Mouse (Mus musculus): Measurements from ENCODE around the gene Rrp1. TPM values are rescaled to one million over a fixed set of nuclear protein-coding genes. Genes with fewer than 3 reads are reported as not detected.

The Rrp1 gene
- total and polyA plus RNA-seq, 3 experiments: 273 to 417 TPM; not detected in 1

- H3K36me3 ChIP-seq (ENCODE audit: control insufficient read depth in 1 of 2, insufficient read depth in 2 of 2, low read length in 2 of 2): peaks cover under 1 to 6% of the 10 kb centered on the region in 2 experiments; a peak in 3 of 4 replicates
- no peak for DNase-seq (ENCODE audit: low read depth, low spot score)
- peaks cover 0 to 18% of the 10 kb centered on the region in 2 experiments; a peak in 2 of 4 replicates for H3K4me1 ChIP-seq (ENCODE audit: control insufficient read depth in 1 of 2, insufficient read depth in 2 of 2, low read length in 2 of 2)
- H3K27me3 ChIP-seq (ENCODE audit: control insufficient read depth in 1 of 2, insufficient read depth in 2 of 2, low read length in 2 of 2): peaks cover 0 to 2% of the 10 kb centered on the region in 2 experiments; a peak in 1 of 4 replicates
- TF ChIP-seq GATA1 (IDR thresholded peaks at IDR 0.05; ENCODE audit: low read depth, low read length): no peak
- TF ChIP-seq TCF12 (IDR thresholded peaks at IDR 0.05; ENCODE audit: low read depth, low read length): no peak
- no peak for TF ChIP-seq E2F4 (IDR thresholded peaks at IDR 0.05; ENCODE audit: borderline replicate concordance, low read depth, low read length)
- TF ChIP-seq POLR2A (IDR thresholded peaks at IDR 0.05; ENCODE audit: control insufficient read depth in 1 of 2, insufficient read depth in 1 of 2, low read depth in 1 of 2, low read length in 2 of 2, poor library complexity in 1 of 2): no peak
- no peak for TF ChIP-seq KAT2A (conservative IDR thresholded peaks at IDR 0.05; ENCODE audit: low read depth, low read length)
- no peak for TF ChIP-seq MEF2A (IDR thresholded peaks at IDR 0.05; ENCODE audit: extremely low read depth, insufficient replicate concordance, low read depth, low read length, poor library complexity, severe bottlenecking)
- TF ChIP-seq POLR2AphosphoS5 (IDR thresholded peaks at IDR 0.05; ENCODE audit: borderline replicate concordance, low read depth, low read length): no peak
- no peak for TF ChIP-seq CHD1 (IDR thresholded peaks at IDR 0.05; ENCODE audit: low read depth, low read length)
- no peaks in the 10 kb centered on the region for H3K9me3 ChIP-seq (replicated peaks; ENCODE audit: insufficient read depth, low read length)
- H3K79me2 ChIP-seq (ENCODE audit: control insufficient read depth, insufficient read depth, low read length, poor library complexity): no peaks in the 10 kb centered on the region
- H3K9ac ChIP-seq (ENCODE audit: control insufficient read depth, low read depth, low read length, poor library complexity, severe bottlenecking): no peak overlapping the region
- no peak overlapping the region for H3K27ac ChIP-seq (ENCODE audit: control insufficient read depth, low read depth, low read length)
- H3K4me3 ChIP-seq (ENCODE audit: control insufficient read depth in 1 of 2, insufficient read depth in 1 of 2, low read depth in 2 of 2, low read length in 2 of 2): no peak overlapping the region
Measured at GRCm38 (mm10) chr10:78395377-78395776, 17.5 kb downstream of the Rrp1 start.

GRCm38 (mm10) chr10:78392072-78392471 is 20.8 kb downstream of the Rrp1 start:
- peak; percentile 84 for DNase-seq (ENCODE audit: low read depth, low spot score)
- H3K9ac ChIP-seq (ENCODE audit: control insufficient read depth, low read depth, low read length, poor library complexity, severe bottlenecking): no peak overlapping the region
- H3K4me3 ChIP-seq (ENCODE audit: control insufficient read depth in 1 of 2, insufficient read depth in 1 of 2, low read depth in 2 of 2, low read length in 2 of 2): peak overlapping the region; percentile 9 to 28; a peak in 2 of 4 replicates
- H3K79me2 ChIP-seq (ENCODE audit: control insufficient read depth, insufficient read depth, low read length, poor library complexity): no peaks in the 10 kb centered on the region
- H3K36me3 ChIP-seq (ENCODE audit: control insufficient read depth in 1 of 2, insufficient read depth in 2 of 2, low read length in 2 of 2): no peaks in the 10 kb centered on the region
- no peaks in the 10 kb centered on the region for H3K9me3 ChIP-seq (replicated peaks; ENCODE audit: insufficient read depth, low read length)
- 0 out of 4 replicates have a peak, but pooled peaks cover 0 to 8% of the 10 kb centered on the region in 2 experiments for H3K4me1 ChIP-seq (ENCODE audit: control insufficient read depth in 1 of 2, insufficient read depth in 2 of 2, low read length in 2 of 2)
- no peak for TF ChIP-seq ZKSCAN1 (IDR thresholded peaks at IDR 0.05; ENCODE audit: low read depth, low read length)
- no peak for TF ChIP-seq MEF2A (IDR thresholded peaks at IDR 0.05; ENCODE audit: extremely low read depth, insufficient replicate concordance, low read depth, low read length, poor library complexity, severe bottlenecking)
- TF ChIP-seq GATA1 (IDR thresholded peaks at IDR 0.05; ENCODE audit: low read depth, low read length): no peak
- no peak for TF ChIP-seq CHD2 (IDR thresholded peaks at IDR 0.05; ENCODE audit: low read length)
- TF ChIP-seq TBP (IDR thresholded peaks at IDR 0.05; ENCODE audit: low read depth, low read length): no peak
- TF ChIP-seq GABPA (IDR thresholded peaks at IDR 0.05; ENCODE audit: low read depth, low read length): no peak
- TF ChIP-seq MAX (IDR thresholded peaks at IDR 0.05; ENCODE audit: low read length): peak; percentile 73
- TF ChIP-seq SMC3 (IDR thresholded peaks at IDR 0.05; ENCODE audit: low read depth, low read length): peak; percentile 88
- TF ChIP-seq RAD21 (IDR thresholded peaks at IDR 0.05; ENCODE audit: low read depth, low read length): peak; percentile 93
- TF ChIP-seq NRF1 (IDR thresholded peaks at IDR 0.05; ENCODE audit: insufficient read depth, low read depth, low read length, poor library complexity, severe bottlenecking): no peak
- TF ChIP-seq MYC (IDR thresholded peaks at IDR 0.05; ENCODE audit: low read depth, low read length): 0 out of 2 replicates have a peak, but pooled peaks have one; percentile 58
- TF ChIP-seq MYB (IDR thresholded peaks at IDR 0.05; ENCODE audit: low read depth, low read length): no peak
- TF ChIP-seq CTCF (IDR thresholded peaks at IDR 0.05 in 2 of 3, conservative IDR thresholded peaks at IDR 0.05 in 1 of 3; ENCODE audit: control insufficient read depth in 1 of 3, insufficient read depth in 1 of 3, low read depth in 2 of 3, low read length in 3 of 3, poor library complexity in 1 of 3, severe bottlenecking in 1 of 3): peak; percentile 90 to 97 (median 95)
- peak; percentile 39 to 44; a peak in 1 of 4 replicates for TF ChIP-seq EP300 (IDR thresholded peaks at IDR 0.05; ENCODE audit: low read depth in 1 of 2, low read length in 2 of 2)
- TF ChIP-seq ETS1 (IDR thresholded peaks at IDR 0.05; ENCODE audit: low read depth, low read length): no peak
- no peak for TF ChIP-seq JUND (IDR thresholded peaks at IDR 0.05; ENCODE audit: low read depth, low read length)
- TF ChIP-seq POLR2AphosphoS2 (IDR thresholded peaks at IDR 0.05; ENCODE audit: low read length): no peak
- TF ChIP-seq E2F4 (IDR thresholded peaks at IDR 0.05; ENCODE audit: borderline replicate concordance, low read depth, low read length): no peak
- TF ChIP-seq NELFE (IDR thresholded peaks at IDR 0.05; ENCODE audit: low read depth, low read length): no peak
- 0 out of 2 replicates have a peak, but pooled peaks have one; percentile 48 for TF ChIP-seq USF1 (IDR thresholded peaks at IDR 0.05; ENCODE audit: low read depth, low read length)
- TF ChIP-seq RCOR1 (IDR thresholded peaks at IDR 0.05; ENCODE audit: low read depth, low read length): no peak
- peak; percentile 79 for TF ChIP-seq ZC3H11A (IDR thresholded peaks at IDR 0.05; ENCODE audit: low read depth, low read length)
- no peak for TF ChIP-seq SIN3A (IDR thresholded peaks at IDR 0.05; ENCODE audit: low read length)
- no peak for TF ChIP-seq KAT2A (conservative IDR thresholded peaks at IDR 0.05; ENCODE audit: low read depth, low read length)
- peaks cover 0 to 2% of the 10 kb centered on the region in 2 experiments; a peak in 3 of 4 replicates for H3K27me3 ChIP-seq (ENCODE audit: control insufficient read depth in 1 of 2, insufficient read depth in 2 of 2, low read length in 2 of 2)
- no peak overlapping the region for H3K27ac ChIP-seq (ENCODE audit: control insufficient read depth, low read depth, low read length)
